Mouse (Mus musculus) limb, embryonic 10.5 days (tissue): Measurements from ENCODE around the gene Elp5. TPM values are rescaled to one million over a fixed set of nuclear protein-coding genes. Genes with fewer than 3 reads are reported as not detected.

ENCODE experiments used
- DNase-seq: peaks from one replicate; pipeline ENCODE4 v3.0.0-alpha.2; 2017; ENCODE audit warnings: low spot score
- H3K27ac ChIP-seq: fragments of 300-500 bp; sonication (generic); 2 replicates; pipeline ENCODE4 v1.5.1; 2016; ENCODE audit warnings: mild to moderate bottlenecking
- H3K27me3 ChIP-seq: fragments of 300-500 bp; sonication (generic); 2 replicates; pipeline ENCODE4 v1.6.1; 2016; ENCODE audit warnings: low read depth, mild to moderate bottlenecking; ENCODE audit not compliant: poor library complexity, severe bottlenecking
- H3K36me3 ChIP-seq: fragments of 300-500 bp; sonication (generic); 2 replicates; pipeline ENCODE4 v1.6.1; 2016; ENCODE audit warnings: mild to moderate bottlenecking, moderate library complexity
- H3K4me1 ChIP-seq: fragments of 300-500 bp; sonication (generic); 2 replicates; pipeline ENCODE4 v1.6.1; 2016
- H3K4me3 ChIP-seq: fragments of 300-500 bp; sonication (generic); 2 replicates; pipeline ENCODE4 v1.5.1; 2016; ENCODE audit warnings: mild to moderate bottlenecking, moderate library complexity
- H3K9me3 ChIP-seq: fragments of 300-500 bp; sonication (generic); replicated peaks from 2 replicates; pipeline ENCODE4 v1.6.1; 2016; ENCODE audit warnings: mild to moderate bottlenecking
- WGBS: fragments of 180-500 bp; shearing (Covaris S2); methylation state at CpG from one replicate; pipeline ENCODE4 v1.1.7; 2016; 5-methylcytosine and 5-hydroxymethylcytosine counted together
- polyA plus RNA-seq: library from polyadenylated mRNA; unstranded; fragments of >200 nt; fragmentation: Nextera tagmentation; extraction: Ambion mirVana; gene quantifications from 2 replicates; pipeline ENCODE4 v1.2.1, GENCODE M21; 2016

Elp5 gene
- polyA plus RNA-seq, 1 experiment from 2014 or later: 154 TPM

GRCm38 (mm10) chr11:69995391-69995960 is 13.2 kb upstream of the Elp5 start, which contains the start of gene Phf23:
TSS of gene Phf23 (plus strand) at chr11:69995777.
- H3K27ac ChIP-seq: peak within 1 kb of the TSS; percentile 98
- 2% methylated on average over 36 of the region's 36 CpGs for WGBS
- peaks cover 49% of the 10 kb centered on the region for H3K36me3 ChIP-seq
- no peaks in the 10 kb centered on the region for H3K9me3 ChIP-seq
- DNase-seq: peak; percentile 97
- H3K27me3 ChIP-seq: no peaks in the 10 kb centered on the region
- peaks cover 35% of the 10 kb centered on the region for H3K4me1 ChIP-seq
- peak within 1 kb of the TSS; percentile 98 for H3K4me3 ChIP-seq

- WGBS: 87% methylated on average over 11 of the region's 11 CpGs
- no peak for DNase-seq
- Histone ChIP-seq H3K27me3 (no peaks in the 10 kb centered on the region), H3K27ac (no peak overlapping the region), H3K9me3 (no peaks in the 10 kb centered on the region), H3K4me1 (peaks cover 42% of the 10 kb centered on the region), H3K4me3 (peak overlapping the region; percentile 98), H3K36me3 (peaks cover 50% of the 10 kb centered on the region)
These were observed 12.2 kb upstream of the Elp5 start for GRCm38 (mm10) chr11:69994401-69995090.

GRCm38 (mm10) chr11:69992932-69993331 is 10.6 kb upstream of the Elp5 start:
- DNase-seq: no peak
- H3K9me3 ChIP-seq: no peaks in the 10 kb centered on the region
- no peak overlapping the region for H3K27ac ChIP-seq
- WGBS: 87% methylated on average over 3 of the region's 3 CpGs
- H3K4me1 ChIP-seq: peaks cover 32% of the 10 kb centered on the region
- no peaks in the 10 kb centered on the region for H3K27me3 ChIP-seq
- H3K4me3 ChIP-seq: 0 out of 2 replicates have a peak overlapping the region, but pooled peaks have one; percentile 69
- H3K36me3 ChIP-seq: peaks cover 50% of the 10 kb centered on the region

- peaks cover 27% of the 10 kb centered on the region for H3K4me1 ChIP-seq
- H3K4me3 ChIP-seq: peak overlapping the region; percentile 69
- peaks cover 50% of the 10 kb centered on the region for H3K36me3 ChIP-seq
- no peak overlapping the region for H3K27ac ChIP-seq
- H3K27me3 ChIP-seq: no peaks in the 10 kb centered on the region
- no peak for DNase-seq
- 85% methylated on average over 10 of the region's 10 CpGs for whole genome bisulfite sequencing
- H3K9me3 ChIP-seq: no peaks in the 10 kb centered on the region
These were observed 10.1 kb upstream of the Elp5 start for GRCm38 (mm10) chr11:69992396-69992795.

GRCm38 (mm10) chr11:69991711-69992110 is 9.4 kb upstream of the Elp5 start:
- no peak for DNase-seq
- Histone ChIP-seq H3K9me3 (no peaks in the 10 kb centered on the region), H3K4me3 (peak overlapping the region; percentile 69), H3K4me1 (peaks cover 22% of the 10 kb centered on the region), H3K27me3 (no peaks in the 10 kb centered on the region), H3K27ac (peak overlapping the region; percentile 89), H3K36me3 (peaks cover 57% of the 10 kb centered on the region)
- WGBS: under 1% methylated on average over 15 of the region's 15 CpGs

GRCm38 (mm10) chr11:69990850-69991691 is 8.8 kb upstream of the Elp5 start, which contains the start of gene Gabarap:
TSS of gene Gabarap (plus strand) at chr11:69991143.
- peak; percentile 96 for DNase-seq
- H3K4me1 ChIP-seq: peaks cover 22% of the 10 kb centered on the region
- H3K36me3 ChIP-seq: peaks cover 63% of the 10 kb centered on the region
- peak within 1 kb of the TSS; percentile 69 for H3K4me3 ChIP-seq
- no peaks in the 10 kb centered on the region for H3K27me3 ChIP-seq
- H3K27ac ChIP-seq: peak within 1 kb of the TSS; percentile 89
- H3K9me3 ChIP-seq: no peaks in the 10 kb centered on the region
- WGBS: under 1% methylated on average over 40 of the region's 40 CpGs

- Histone ChIP-seq H3K27ac (no peak overlapping the region), H3K36me3 (peaks cover 71% of the 10 kb centered on the region), H3K27me3 (no peaks in the 10 kb centered on the region), H3K4me3 (no peak overlapping the region), H3K4me1 (peaks cover 19% of the 10 kb centered on the region), H3K9me3 (no peaks in the 10 kb centered on the region)
- WGBS: 86% methylated on average over 8 of the region's 8 CpGs
- no peak for DNase-seq
These were observed 7.6 kb upstream of the Elp5 start for GRCm38 (mm10) chr11:69989949-69990348.

- H3K4me1 ChIP-seq: peaks cover 22% of the 10 kb centered on the region
- peaks cover 65% of the 10 kb centered on the region for H3K36me3 ChIP-seq
- no peaks in the 10 kb centered on the region for H3K9me3 ChIP-seq
- 0 out of 2 replicates have a peak overlapping the region, but pooled peaks have one; percentile 6 for H3K4me3 ChIP-seq
- H3K27ac ChIP-seq: no peak overlapping the region
- no peak for DNase-seq
- 90% methylated on average over 8 of the region's 8 CpGs for WGBS
- no peaks in the 10 kb centered on the region for H3K27me3 ChIP-seq
These were observed 2.1 kb upstream of the Elp5 start for GRCm38 (mm10) chr11:69984431-69984830.

- WGBS: 89% methylated on average over 4 of the region's 4 CpGs
- peaks cover 26% of the 10 kb centered on the region for H3K4me1 ChIP-seq
- no peak overlapping the region for H3K27ac ChIP-seq
- peak overlapping the region; percentile 98 for H3K4me3 ChIP-seq
- H3K27me3 ChIP-seq: no peaks in the 10 kb centered on the region
- peaks cover 61% of the 10 kb centered on the region for H3K36me3 ChIP-seq
- H3K9me3 ChIP-seq: no peaks in the 10 kb centered on the region
- no peak for DNase-seq
These were observed 1.1 kb upstream of the Elp5 start for GRCm38 (mm10) chr11:69983377-69983776.

GRCm38 (mm10) chr11:69982877-69983276 is 560 bp upstream of the Elp5 start:
- 44% methylated on average over 5 of the region's 5 CpGs for WGBS
- H3K4me3 ChIP-seq: peak overlapping the region; percentile 98
- peaks cover 61% of the 10 kb centered on the region for H3K36me3 ChIP-seq
- H3K9me3 ChIP-seq: no peaks in the 10 kb centered on the region
- H3K4me1 ChIP-seq: peaks cover 26% of the 10 kb centered on the region
- no peak for DNase-seq
- no peaks in the 10 kb centered on the region for H3K27me3 ChIP-seq
- H3K27ac ChIP-seq: peak overlapping the region; percentile 50; the same call in 1 of the 2 replicates

- under 1% methylated on average over 43 of the region's 43 CpGs for WGBS
- Histone ChIP-seq H3K4me3 (peak within 1 kb of the TSS; percentile 98), H3K9me3 (no peaks in the 10 kb centered on the region), H3K36me3 (peaks cover 61% of the 10 kb centered on the region), H3K4me1 (peaks cover 26% of the 10 kb centered on the region), H3K27me3 (no peaks in the 10 kb centered on the region), H3K27ac (peak within 1 kb of the TSS; percentile 98)
- no peak for DNase-seq
These were observed 1.1 kb downstream of the Elp5 start, which contains the start of gene Ctdnep1 for GRCm38 (mm10) chr11:69981141-69981762. TSS of gene Ctdnep1 (plus strand) at chr11:69981156.
